Mouse (Mus musculus) embryonic facial prominence, embryonic 14.5 days (tissue): ENCODE measurements around the gene Olfr824. TPM values are rescaled to one million over a fixed set of nuclear protein-coding genes. Genes with fewer than 3 reads are reported as not detected.
A peak's percentile ranks its signal among the peaks of the same experiment; 100 is the strongest.
"Not testable (repeated sequence)": the region's sequence is repeated elsewhere in the genome, so short reads cannot be mapped to it uniquely, and the experiment has no call there.

Experiments
- ATAC-seq: fragments of 200-750 bp; cut with Nextera tagmentation; 2 replicates; pipeline ENCODE4 v1.8.0; 2017; ENCODE audit warnings: low read depth, moderate number of reproducible peaks, moderate TSS enrichment
- DNase-seq: peaks from one replicate; pipeline ENCODE4 v3.0.0-alpha.2; 2015; ENCODE audit warnings: low spot score
- H3K27ac ChIP-seq: fragments of 300-500 bp; sonication (generic); replicated peaks from 2 replicates; pipeline ENCODE4 v1.5.1; 2014; ENCODE audit warnings: low read depth, mild to moderate bottlenecking, low read length, moderate library complexity
- H3K27me3 ChIP-seq: fragments of 300-500 bp; sonication (generic); replicated peaks from 2 replicates; pipeline ENCODE4 v1.6.1; 2014; ENCODE audit warnings: low read length; ENCODE audit not compliant: control insufficient read depth, insufficient read depth
- H3K36me3 ChIP-seq: fragments of 300-500 bp; sonication (generic); 2 replicates; pipeline ENCODE4 v1.6.1; 2014; ENCODE audit warnings: low read length, mixed read lengths; ENCODE audit not compliant: control insufficient read depth, insufficient read depth
- H3K4me1 ChIP-seq: fragments of 300-500 bp; sonication (generic); 2 replicates; pipeline ENCODE4 v1.6.1; 2014; ENCODE audit warnings: antibody characterized with exemption, low read length; ENCODE audit not compliant: control insufficient read depth, insufficient read depth
- H3K4me2 ChIP-seq: fragments of 300-500 bp; sonication (generic); 2 replicates; pipeline ENCODE4 v1.6.1; 2014; ENCODE audit warnings: low read depth, mild to moderate bottlenecking, low read length, moderate library complexity, mixed read lengths
- H3K4me3 ChIP-seq: fragments of 300-500 bp; sonication (generic); 2 replicates; pipeline ENCODE4 v1.5.1; 2014; ENCODE audit warnings: low read depth, mild to moderate bottlenecking, low read length
- H3K9ac ChIP-seq: fragments of 300-500 bp; sonication (generic); 2 replicates; pipeline ENCODE4 v1.6.1; 2014; ENCODE audit warnings: low read depth, mild to moderate bottlenecking, low read length, moderate library complexity, mixed read lengths
- H3K9me3 ChIP-seq: fragments of 300-500 bp; sonication (generic); 2 replicates; pipeline ENCODE4 v1.6.1; 2016; ENCODE audit warnings: low read length; ENCODE audit not compliant: control insufficient read depth
- WGBS: fragments of 180-500 bp; shearing (Covaris S2); extraction: QIAGEN DNeasy Blood & Tissue Kit; methylation state at CpG from one replicate; pipeline ENCODE4 v1.1.7; 2014; 5-methylcytosine and 5-hydroxymethylcytosine counted together
- polyA plus RNA-seq: library from polyadenylated mRNA; unstranded; fragments of >200 nt; fragmentation: Nextera tagmentation; extraction: Ambion mirVana; gene quantifications from 2 replicates; pipeline ENCODE4 v1.2.1, GENCODE M21; 2014

Olfr824 gene
- not detected in 2 replicates for polyA plus RNA-seq

GRCm38 (mm10) chr10:130129900-130130299, at the start of gene Olfr824:
Gene Olfr824, minus strand, starts transcription at chr10:130130000.
- ATAC-seq = not testable (repeated sequence)

DNA sequence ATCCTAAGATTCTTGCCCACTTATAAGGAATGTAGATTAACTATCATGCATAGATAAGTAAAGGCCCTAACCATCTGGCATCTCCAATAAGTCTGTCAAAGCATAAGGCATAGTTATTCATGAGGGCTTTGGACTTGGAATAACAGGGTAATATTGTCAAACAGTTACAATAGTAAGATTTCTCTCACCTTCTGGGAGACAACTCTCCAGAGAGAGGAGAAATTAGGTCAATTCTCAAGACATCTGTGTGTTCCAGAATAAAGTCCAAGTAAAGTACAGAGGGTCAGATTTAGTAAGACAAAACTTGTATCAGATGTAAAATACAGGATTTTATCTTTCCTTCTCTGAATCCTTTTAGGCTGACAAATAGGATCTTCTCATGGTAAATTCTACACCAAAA, 36.9 kb upstream of the Olfr824 start, which contains the start of gene Olfr825:
TSS of gene Olfr825 (minus strand) at position 101 of the 400 bp plus-strand sequence.
- no peak within 1 kb of the TSS for H3K4me2 ChIP-seq
- no peaks in the 10 kb centered on the region for H3K4me1 ChIP-seq
- H3K9ac ChIP-seq = no peak within 1 kb of the TSS
- H3K27me3 ChIP-seq = no peaks in the 10 kb centered on the region
- ATAC-seq (no peak), DNase-seq (no peak)
- H3K4me3 ChIP-seq = no peak within 1 kb of the TSS
- no peak within 1 kb of the TSS for H3K27ac ChIP-seq
- no peaks in the 10 kb centered on the region for H3K36me3 ChIP-seq
- H3K9me3 ChIP-seq = no peaks in the 10 kb centered on the region

More at GRCm38 (mm10) chr10:130129900-130130299, at the start of gene Olfr824:
- H3K36me3 ChIP-seq, H3K4me3 ChIP-seq, H3K9ac ChIP-seq, H3K27ac ChIP-seq, H3K4me2 ChIP-seq, DNase-seq, H3K27me3 ChIP-seq, H3K9me3 ChIP-seq, H3K4me1 ChIP-seq: not testable (repeated sequence)

DNA sequence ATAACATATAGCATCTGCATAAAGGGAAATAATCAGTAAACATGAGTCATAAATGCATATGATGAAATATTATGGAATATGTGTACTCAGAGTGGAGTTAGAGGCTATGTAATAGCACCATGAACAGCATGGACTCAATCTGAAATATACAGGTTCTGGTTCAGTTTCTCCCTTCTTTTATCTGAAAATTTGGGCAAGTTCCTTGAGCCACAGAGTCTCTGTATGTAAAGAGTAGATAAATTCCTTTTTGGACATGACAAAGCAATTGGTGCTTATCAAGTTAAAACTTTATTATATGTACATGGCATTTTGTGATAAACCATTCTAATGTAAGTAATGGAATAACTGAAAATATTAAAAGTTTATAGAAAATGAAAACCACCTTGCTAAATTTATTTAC, 35.4 kb upstream of the Olfr824 start:
- no peaks in the 10 kb centered on the region for H3K27me3 ChIP-seq
- H3K9ac ChIP-seq = no peak overlapping the region
- H3K36me3 ChIP-seq = no peaks in the 10 kb centered on the region
- H3K27ac ChIP-seq = no peak overlapping the region
- H3K4me1 ChIP-seq = no peaks in the 10 kb centered on the region
- DNase-seq (no peak), ATAC-seq (no peak)
- no peaks in the 10 kb centered on the region for H3K9me3 ChIP-seq
- H3K4me2 ChIP-seq = no peak overlapping the region
- no peak overlapping the region for H3K4me3 ChIP-seq

DNA sequence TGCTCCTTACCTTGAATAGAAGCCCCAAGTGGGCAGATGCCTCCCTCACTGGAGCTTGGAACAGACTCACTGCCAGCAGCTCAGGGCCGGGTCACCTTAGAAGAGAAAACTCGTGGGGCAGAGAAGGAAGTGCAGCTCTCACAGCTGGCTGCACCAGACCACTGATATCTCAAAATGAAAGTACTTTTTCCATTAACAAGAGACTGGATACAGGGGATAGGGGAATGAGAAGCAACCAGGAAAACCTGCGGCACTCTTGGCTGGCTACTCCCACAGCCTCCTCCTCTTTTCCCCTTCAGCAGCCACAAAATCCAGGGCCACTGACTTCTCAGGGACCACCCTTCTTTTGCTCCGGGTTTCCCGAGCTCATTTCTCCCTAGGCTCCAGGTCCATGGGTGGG, 14.3 kb upstream of the Olfr824 start:
- Histone ChIP-seq H3K9me3 (no peaks in the 10 kb centered on the region), H3K27ac (no peak overlapping the region), H3K4me1 (no peaks in the 10 kb centered on the region), H3K27me3 (no peaks in the 10 kb centered on the region), H3K4me2 (no peak overlapping the region), H3K36me3 (no peaks in the 10 kb centered on the region), H3K4me3 (no peak overlapping the region), H3K9ac (no peak overlapping the region)
- ATAC-seq = no peak
- DNase-seq = no peak
- 71% methylated on average over 5 of the region's 5 CpGs for WGBS

GRCm38 (mm10) chr10:130142481-130142880, 12.7 kb upstream of the Olfr824 start:
- not testable (repeated sequence) for H3K27me3 ChIP-seq, H3K4me2 ChIP-seq, H3K27ac ChIP-seq, H3K9ac ChIP-seq, H3K36me3 ChIP-seq, ATAC-seq, DNase-seq, H3K4me3 ChIP-seq, H3K9me3 ChIP-seq, H3K4me1 ChIP-seq
- 83% methylated on average over 5 of the region's 5 CpGs for WGBS

- Histone ChIP-seq H3K4me1 (no peaks in the 10 kb centered on the region), H3K36me3 (no peaks in the 10 kb centered on the region), H3K4me2 (no peak overlapping the region), H3K9me3 (no peaks in the 10 kb centered on the region), H3K9ac (no peak overlapping the region), H3K4me3 (no peak overlapping the region), H3K27me3 (no peaks in the 10 kb centered on the region), H3K27ac (no peak overlapping the region)
- ATAC-seq (no peak), DNase-seq (no peak)
Measured at GRCm38 (mm10) chr10:130134811-130135210, 5.0 kb upstream of the Olfr824 start.

GRCm38 (mm10) chr10:130116045-130116444, 13.8 kb downstream of the Olfr824 start:
- DNase-seq, ATAC-seq, H3K4me1 ChIP-seq, H3K27ac ChIP-seq, H3K27me3 ChIP-seq, H3K4me3 ChIP-seq, H3K9ac ChIP-seq, H3K9me3 ChIP-seq, H3K4me2 ChIP-seq, H3K36me3 ChIP-seq: not testable (repeated sequence)
- 67% methylated on average over 3 of the region's 3 CpGs for WGBS

DNA sequence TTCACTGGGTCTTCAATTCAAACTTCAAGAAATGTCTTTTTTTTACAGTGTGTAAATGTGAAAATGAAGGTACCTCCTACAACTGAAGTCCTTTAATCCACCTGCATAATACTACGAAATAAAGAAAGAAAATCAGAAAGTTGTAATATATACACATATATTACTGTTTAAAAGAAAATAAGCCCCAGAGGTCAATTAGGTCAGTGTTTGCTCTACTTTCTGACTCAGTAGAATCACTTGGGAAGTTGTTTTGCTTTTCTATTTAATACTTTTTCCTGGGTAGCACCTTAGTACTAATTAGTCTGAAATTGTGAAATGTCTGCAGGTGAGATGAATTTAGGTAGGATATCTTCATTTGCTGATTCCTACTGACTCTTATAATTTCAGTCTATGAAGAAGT, 14.5 kb downstream of the Olfr824 start, which contains the start of gene Olfr823:
TSS of gene Olfr823 (minus strand) at position 101 of the 400 bp plus-strand sequence.
- not testable (repeated sequence) for ATAC-seq, H3K36me3 ChIP-seq, H3K4me2 ChIP-seq, H3K9ac ChIP-seq, H3K9me3 ChIP-seq, H3K4me3 ChIP-seq, DNase-seq, H3K27me3 ChIP-seq, H3K27ac ChIP-seq, H3K4me1 ChIP-seq
- WGBS = 67% methylated on average over 1 of the region's 1 CpGs

- no peak overlapping the region for H3K27ac ChIP-seq
- H3K9me3 ChIP-seq = no peaks in the 10 kb centered on the region
- no peak overlapping the region for H3K9ac ChIP-seq
- ATAC-seq (no peak), DNase-seq (peak; percentile 7)
- no peaks in the 10 kb centered on the region for H3K4me1 ChIP-seq
- H3K4me3 ChIP-seq = no peak overlapping the region
- H3K27me3 ChIP-seq = no peaks in the 10 kb centered on the region
- no peak overlapping the region for H3K4me2 ChIP-seq
- no peaks in the 10 kb centered on the region for H3K36me3 ChIP-seq
Measured at GRCm38 (mm10) chr10:130096104-130096503, 33.7 kb downstream of the Olfr824 start.
